ENCODE assay signal across 8 mouse cellular contexts in the genomic region with DNA sequence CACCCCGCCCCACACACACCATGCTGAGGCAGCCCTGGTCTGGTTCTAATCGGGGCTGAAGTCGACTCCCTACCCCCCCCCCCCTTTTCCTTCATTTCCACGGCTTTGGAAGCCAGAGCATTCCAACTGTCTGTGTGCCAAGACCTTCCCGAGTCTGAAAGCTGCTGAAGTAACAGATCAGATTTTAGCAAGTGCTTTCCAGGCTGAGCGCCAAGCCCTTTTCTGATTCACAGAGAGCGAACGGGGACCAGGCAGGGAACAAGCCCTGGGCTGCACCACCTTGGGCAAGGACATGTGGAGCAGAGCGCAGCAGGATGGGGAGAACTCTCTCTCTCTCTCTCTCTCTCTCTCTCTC. TPM values are rescaled to one million over a fixed set of nuclear protein-coding genes. Genes with fewer than 3 reads are reported as not detected.
DNase-seq lines count a peak whose midpoint lies in the region; ATAC-seq and TF ChIP-seq lines count a peak whose summit lies in the region.

No protein-coding gene starts in this region.

- WGBS in hindbrain, postnatal 0 days, result 4% methylated on average over 6 of the region's 9 CpGs
- WGBS in midbrain, embryonic 14.5 days, result 2% methylated on average over 9 of the region's 9 CpGs

- peaks cover 17% of the 10 kb centered on the region; the same call in 1 of the 2 replicates for H3K36me3 ChIP-seq in hindbrain, postnatal 0 days (ENCODE audit: insufficient read depth, low read length)
- peaks cover 12% of the 10 kb centered on the region for H3K36me3 ChIP-seq in midbrain, embryonic 14.5 days (ENCODE audit: control insufficient read depth, insufficient read depth, low read length)

- H3K27ac ChIP-seq in hindbrain, postnatal 0 days, result no peak overlapping the region
- no peak overlapping the region for H3K27ac ChIP-seq in midbrain, embryonic 14.5 days (replicated peaks; ENCODE audit: low read depth, low read length)

- no peaks in the 10 kb centered on the region for H3K27me3 ChIP-seq in hindbrain, postnatal 0 days (ENCODE audit: insufficient read depth, low read length)
- peaks cover 10% of the 10 kb centered on the region; the same call in 1 of the 2 replicates for H3K27me3 ChIP-seq in midbrain, embryonic 14.5 days (ENCODE audit: control insufficient read depth, insufficient read depth, low read length)

- H3K4me2 ChIP-seq in hindbrain, postnatal 0 days (ENCODE audit: low read depth, low read length), result peak overlapping the region; percentile 72
- H3K4me2 ChIP-seq in midbrain, embryonic 14.5 days (ENCODE audit: low read length), result peak overlapping the region; percentile 82

- H3K4me3 ChIP-seq in hindbrain, postnatal 0 days (ENCODE audit: low read length), result peak overlapping the region; percentile 63
- peak overlapping the region; percentile 52 for H3K4me3 ChIP-seq in midbrain, embryonic 14.5 days (replicated peaks; ENCODE audit: low read depth, low read length)

- peak; percentile 33 for ATAC-seq in hindbrain, postnatal 0 days
- no peak for ATAC-seq in midbrain, embryonic 14.5 days (ENCODE audit: low FRiP score, low TSS enrichment)
- no peak for ATAC-seq in erythroid progenitor cell, adult 5-6 weeks (replicated peaks; ENCODE audit: low FRiP score, poor library complexity, severe bottlenecking)

- no peak for TF ChIP-seq CTCF in hindbrain, postnatal 0 days (IDR thresholded peaks at IDR 0.05; ENCODE audit: low read depth)

- no peaks in the 10 kb centered on the region for H3K9me3 ChIP-seq in hindbrain, postnatal 0 days (ENCODE audit: low read length)
- H3K9me3 ChIP-seq in midbrain, embryonic 14.5 days (ENCODE audit: control insufficient read depth, low read length), result no peaks in the 10 kb centered on the region

- peak overlapping the region; percentile 58; the same call in 1 of the 2 replicates for H3K9ac ChIP-seq in hindbrain, postnatal 0 days (replicated peaks; ENCODE audit: low read length)
- H3K9ac ChIP-seq in midbrain, embryonic 14.5 days (replicated peaks; ENCODE audit: low read length), result no peak overlapping the region

- DNase-seq in adrenal gland, adult 8-10 months, result peak; percentile 79
- DNase-seq in cerebellum, postnatal 25 days, result peak; percentile 53 to 73
- DNase-seq in gastrocnemius, postnatal 25 days, result peak; percentile 73
- peak; percentile 92 for DNase-seq in hindbrain, postnatal 0 days (ENCODE audit: low spot score)
- DNase-seq in left cerebral cortex, adult 18-20 months (ENCODE audit: low spot score in 2 of 2), result peak; percentile 83 to 89
- DNase-seq in midbrain, embryonic 14.5 days, result peak; percentile 83
- no peak for DNase-seq in thymus, postnatal 36 days

- H3K4me1 ChIP-seq in hindbrain, postnatal 0 days (ENCODE audit: insufficient read depth, low read length), result 0 out of 2 replicates have a peak, but pooled peaks cover 3% of the 10 kb centered on the region
- peaks cover 32% of the 10 kb centered on the region for H3K4me1 ChIP-seq in midbrain, embryonic 14.5 days (ENCODE audit: control insufficient read depth, insufficient read depth, low read length)

RNA-seq across cellular contexts. Expression of a gene that starts 1.1 kb away (rescaled TPM):
- total RNA-seq in adrenal gland, adult 8-10 months (2022), result 1 to 10 TPM in 2 of 4 experiments, under 1 TPM in 2; 0.62 to 3.5 (median 1.5) TPM
- 1 to 10 TPM; 1.8 to 2.0 TPM for total RNA-seq in gastrocnemius, postnatal 25 days (2021)
- 6.3 and 10.1 TPM in 2 replicates for total RNA-seq in hindbrain, postnatal 0 days (2014; rRNA removed)
- polyA plus RNA-seq in hindbrain, postnatal 0 days (2015; fragmentation: Nextera tagmentation; extraction: Ambion mirVana), result 10.0 and 10.3 TPM in 2 replicates
- total RNA-seq in left cerebral cortex, adult 18-20 months (2021), result 1 to 10 TPM; 2.9 to 3.4 TPM
- 4.7 and 5.5 TPM in 2 replicates for polyA plus RNA-seq in midbrain, embryonic 14.5 days (2014; fragmentation: Nextera tagmentation; extraction: Ambion mirVana)
- total RNA-seq in erythroid progenitor cell, adult 5-6 weeks (2015; ENCODE audit: low replicate concordance), result not detected in 2 replicates
- total RNA-seq in erythroid progenitor cell, adult 5-6 weeks (2017; ENCODE audit: low replicate concordance), result 0.51 TPM in 1 of 2 replicates, not detected in the other

RNA-seq across cellular contexts. Expression of a gene that starts 16.9 kb away (rescaled TPM):
- 100 to 1,000 TPM; 269 to 308 (median 290) TPM for total RNA-seq in adrenal gland, adult 8-10 months (2022)
- total RNA-seq in gastrocnemius, postnatal 25 days (2021), result 100 to 1,000 TPM; 103 to 105 TPM
- total RNA-seq in hindbrain, postnatal 0 days (2014; rRNA removed), result 143 and 182 TPM in 2 replicates
- polyA plus RNA-seq in hindbrain, postnatal 0 days (2015; fragmentation: Nextera tagmentation; extraction: Ambion mirVana), result 395 and 396 TPM in 2 replicates
- 100 to 1,000 TPM; 160 to 161 TPM for total RNA-seq in left cerebral cortex, adult 18-20 months (2021)
- 485 and 506 TPM in 2 replicates for polyA plus RNA-seq in midbrain, embryonic 14.5 days (2014; fragmentation: Nextera tagmentation; extraction: Ambion mirVana)
- total RNA-seq in erythroid progenitor cell, adult 5-6 weeks (2015; ENCODE audit: low replicate concordance), result 400 and 410 TPM in 2 replicates
- total RNA-seq in erythroid progenitor cell, adult 5-6 weeks (2017; ENCODE audit: low replicate concordance), result 381 and 412 TPM in 2 replicates

RNA-seq across cellular contexts. Expression of a gene that starts 57.3 kb away (rescaled TPM):
- total RNA-seq in adrenal gland, adult 8-10 months (2022), result under 1 TPM in 2 of 4 experiments, not detected in 2; 0.46 to 0.62 TPM
- not detected for total RNA-seq in gastrocnemius, postnatal 25 days (2021)
- total RNA-seq in hindbrain, postnatal 0 days (2014; rRNA removed), result 39.4 and 39.6 TPM in 2 replicates
- polyA plus RNA-seq in hindbrain, postnatal 0 days (2015; fragmentation: Nextera tagmentation; extraction: Ambion mirVana), result 11.3 and 14.5 TPM in 2 replicates
- not detected for total RNA-seq in left cerebral cortex, adult 18-20 months (2021)
- 3.3 and 6.2 TPM in 2 replicates for polyA plus RNA-seq in midbrain, embryonic 14.5 days (2014; fragmentation: Nextera tagmentation; extraction: Ambion mirVana)
- not detected in 2 replicates for total RNA-seq in erythroid progenitor cell, adult 5-6 weeks (2015; ENCODE audit: low replicate concordance)
- total RNA-seq in erythroid progenitor cell, adult 5-6 weeks (2017; ENCODE audit: low replicate concordance), result not detected in 2 replicates

Comparison
In these comparisons a context has a peak if more than half of its experiments do, and no peak if none do; other contexts are left out.
1. DNase-seq: peak in adrenal gland, adult 8-10 months (single experiment), cerebellum, postnatal 25 days (2 of 2), gastrocnemius, postnatal 25 days (single experiment), hindbrain, postnatal 0 days (single experiment), left cerebral cortex, adult 18-20 months (2 of 2) and midbrain, embryonic 14.5 days (single experiment); none in thymus, postnatal 36 days (0 of 2).
2. RNA of a gene that starts 57.3 kb away (total RNA-seq): 39.4 to 39.6 TPM in hindbrain, postnatal 0 days; 0.46 to 0.62 TPM in adrenal gland, adult 8-10 months, not detected in gastrocnemius, postnatal 25 days, not detected in left cerebral cortex, adult 18-20 months and not detected in erythroid progenitor cell, adult 5-6 weeks; every median in the first group is over 10 times any median in the second.